8 mouse cellular contexts compared by ENCODE assay signal in the genomic region with DNA sequence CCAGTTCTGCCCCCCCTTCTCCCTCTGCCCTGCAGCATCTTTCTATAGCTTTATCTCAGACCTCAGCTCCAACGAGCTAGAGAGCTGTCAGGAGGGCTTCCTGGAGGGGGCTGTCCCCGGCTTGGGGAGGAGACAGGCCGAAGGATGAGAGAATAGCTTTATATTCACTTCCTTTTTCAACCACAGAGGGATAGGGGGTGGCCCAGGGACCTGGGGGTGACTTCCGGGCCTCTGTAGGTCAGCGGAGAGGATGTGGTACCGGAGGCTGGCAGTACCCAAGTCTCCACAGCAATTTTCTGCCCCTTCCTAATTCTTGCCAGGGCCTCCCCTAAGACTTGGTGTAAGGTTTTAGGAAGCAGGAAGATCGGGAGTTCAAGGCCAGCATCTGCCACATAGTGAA. TPM values are rescaled to one million over a fixed set of nuclear protein-coding genes. Genes with fewer than 3 reads are reported as not detected.
DNase-seq lines count a peak whose midpoint lies in the region; ATAC-seq and TF ChIP-seq lines count a peak whose summit lies in the region.

No protein-coding gene starts in this region.

- WGBS in heart, adult 2 months, result 58% methylated on average over 7 of the region's 7 CpGs
- 5% methylated on average over 7 of the region's 7 CpGs for WGBS in bone marrow, adult 2 months
- 16% methylated on average over 7 of the region's 7 CpGs for WGBS in liver, embryonic 14.5 days (ENCODE audit: insufficient replicate concordance)
- 3% methylated on average over 7 of the region's 7 CpGs for WGBS in spleen, adult 2 months
- WGBS in kidney, embryonic 16.5 days, result 75% methylated on average over 7 of the region's 7 CpGs

- H3K27ac ChIP-seq in heart, adult 2 months, result peak overlapping the region; percentile 28
- peak overlapping the region; percentile 85 for H3K27ac ChIP-seq in bone marrow, adult 2 months (ENCODE audit: control insufficient read depth, insufficient read depth, low read depth, low read length, poor library complexity)
- H3K27ac ChIP-seq in liver, embryonic 14.5 days, result peak overlapping the region; percentile 88
- peak overlapping the region; percentile 82 for H3K27ac ChIP-seq in spleen, adult 2 months (ENCODE audit: insufficient read depth, low read length)
- no peak overlapping the region for H3K27ac ChIP-seq in kidney, embryonic 16.5 days (ENCODE audit: low read length)

- peak overlapping the region; percentile 97 for H3K4me2 ChIP-seq in liver, embryonic 14.5 days (ENCODE audit: low read depth)
- no peak overlapping the region for H3K4me2 ChIP-seq in kidney, embryonic 16.5 days (replicated peaks; ENCODE audit: low read depth, low read length)

- H3K36me3 ChIP-seq in heart, adult 2 months (ENCODE audit: control insufficient read depth, insufficient read depth, low read length), result no peaks in the 10 kb centered on the region
- peaks cover 2% of the 10 kb centered on the region; the same call in 1 of the 2 replicates for H3K36me3 ChIP-seq in liver, embryonic 14.5 days (replicated peaks; ENCODE audit: control insufficient read depth, insufficient read depth, low read depth)
- H3K36me3 ChIP-seq in spleen, adult 2 months (ENCODE audit: control insufficient read depth, insufficient read depth, low read length), result peaks cover 4% of the 10 kb centered on the region
- H3K36me3 ChIP-seq in kidney, embryonic 16.5 days (ENCODE audit: insufficient read depth, low read length), result peaks cover 7% of the 10 kb centered on the region; the same call in 1 of the 2 replicates

- H3K9ac ChIP-seq in heart, adult 2 months (ENCODE audit: low read depth, low read length), result no peak overlapping the region
- H3K9ac ChIP-seq in liver, embryonic 14.5 days (replicated peaks), result no peak overlapping the region
- H3K9ac ChIP-seq in kidney, embryonic 16.5 days (replicated peaks; ENCODE audit: low read length), result no peak overlapping the region

- H3K4me3 ChIP-seq in heart, adult 2 months, result no peak overlapping the region
- peak overlapping the region; percentile 14 for H3K4me3 ChIP-seq in bone marrow, adult 2 months (replicated peaks; ENCODE audit: control insufficient read depth, low read depth, low read length)
- peak overlapping the region in 1 of 2 experiments; percentile 12; a peak in 1 of 4 replicates for H3K4me3 ChIP-seq in liver, embryonic 14.5 days (ENCODE audit: insufficient read depth in 1 of 2, low read depth in 2 of 2, low read length in 2 of 2)
- no peak overlapping the region; the same call in 1 of the 2 replicates for H3K4me3 ChIP-seq in spleen, adult 2 months (ENCODE audit: extremely low read depth, insufficient read depth, insufficient read length)
- H3K4me3 ChIP-seq in kidney, embryonic 16.5 days (ENCODE audit: low read length), result no peak overlapping the region

- no peak for TF ChIP-seq EP300 in heart, adult 2 months (IDR thresholded peaks at IDR 0.05; ENCODE audit: insufficient read depth, low read depth, low read length)
- no peak for TF ChIP-seq EP300 in liver, embryonic 14.5 days (IDR thresholded peaks at IDR 0.05; ENCODE audit: low read depth)

- peak in 1 of 2 experiments; percentile 50 for DNase-seq in heart, adult 2 months
- DNase-seq in heart, postnatal 4 days, result no peak
- DNase-seq in liver, embryonic 14.5 days (ENCODE audit: low read depth in 3 of 3, low spot score in 3 of 3), result no peak
- peak; percentile 52 to 77 for DNase-seq in spleen, adult 2 months (ENCODE audit: low read depth in 1 of 2, low spot score in 2 of 2)
- no peak for DNase-seq in layer of hippocampus, adult 9-10 months (ENCODE audit: low spot score)
- DNase-seq in gastrocnemius, adult 8-10 months (ENCODE audit: low spot score in 2 of 2), result no peak

- TF ChIP-seq CTCF in heart, adult 2 months (IDR thresholded peaks at IDR 0.05), result no peak
- TF ChIP-seq CTCF in bone marrow, adult 2 months (IDR thresholded peaks at IDR 0.05; ENCODE audit: control insufficient read depth, insufficient read depth, low read length), result no peak
- no peak for TF ChIP-seq CTCF in liver, embryonic 14.5 days (IDR thresholded peaks at IDR 0.05; ENCODE audit: low read depth)
- TF ChIP-seq CTCF in spleen, adult 2 months (IDR thresholded peaks at IDR 0.05; ENCODE audit: extremely low read depth, insufficient read depth, insufficient read length, insufficient replicate concordance), result no peak

- ATAC-seq in liver, embryonic 14.5 days (ENCODE audit: insufficient read depth), result no peak
- ATAC-seq in kidney, embryonic 16.5 days (ENCODE audit: low FRiP score, low TSS enrichment), result no peak

- intact Hi-C loops in heart, adult 2 months (cut with DNase I), result loop anchor here (5.0 kb wide), 2 partner anchors 44 to 84 kb away; a partner anchor contains a TSS

- no peaks in the 10 kb centered on the region for H3K79me2 ChIP-seq in heart, adult 2 months (replicated peaks; ENCODE audit: control insufficient read depth, insufficient read depth, low read length)

- no peak for TF ChIP-seq POLR2A in heart, adult 2 months (IDR thresholded peaks at IDR 0.05; ENCODE audit: insufficient read depth, low read depth, low read length)
- TF ChIP-seq POLR2A in bone marrow, adult 2 months (IDR thresholded peaks at IDR 0.05; ENCODE audit: borderline replicate concordance, control insufficient read depth, low read depth, low read length), result no peak
- TF ChIP-seq POLR2A in spleen, adult 2 months (IDR thresholded peaks at IDR 0.05; ENCODE audit: low read depth, low read length), result no peak

- peaks cover 10% of the 10 kb centered on the region for H3K4me1 ChIP-seq in heart, adult 2 months (ENCODE audit: control insufficient read depth, insufficient read depth, low read length)
- peaks cover 8% of the 10 kb centered on the region for H3K4me1 ChIP-seq in bone marrow, adult 2 months (ENCODE audit: control insufficient read depth, insufficient read depth, low read length)
- peaks cover 28 to 40% of the 10 kb centered on the region in 2 experiments for H3K4me1 ChIP-seq in liver, embryonic 14.5 days (replicated peaks; ENCODE audit: control insufficient read depth in 2 of 2, insufficient read depth in 2 of 2, low read length in 1 of 2)
- peaks cover 49% of the 10 kb centered on the region for H3K4me1 ChIP-seq in spleen, adult 2 months (ENCODE audit: control insufficient read depth, insufficient read depth, insufficient read length)
- peaks cover 37% of the 10 kb centered on the region for H3K4me1 ChIP-seq in kidney, embryonic 16.5 days (ENCODE audit: insufficient read depth, low read length)

- no peaks in the 10 kb centered on the region for H3K9me3 ChIP-seq in liver, embryonic 14.5 days (ENCODE audit: control insufficient read depth, low read length)
- H3K9me3 ChIP-seq in kidney, embryonic 16.5 days (ENCODE audit: low read length), result no peaks in the 10 kb centered on the region

- no peaks in the 10 kb centered on the region for H3K27me3 ChIP-seq in heart, adult 2 months (ENCODE audit: control insufficient read depth, insufficient read depth, low read length)
- H3K27me3 ChIP-seq in liver, embryonic 14.5 days (ENCODE audit: control insufficient read depth, insufficient read depth, low read length), result no peaks in the 10 kb centered on the region
- no peaks in the 10 kb centered on the region for H3K27me3 ChIP-seq in spleen, adult 2 months (ENCODE audit: control insufficient read depth, insufficient read depth, low read length)
- H3K27me3 ChIP-seq in kidney, embryonic 16.5 days (ENCODE audit: insufficient read depth, low read length), result no peaks in the 10 kb centered on the region

RNA-seq across cellular contexts. Expression of a gene that starts 2.5 kb away (rescaled TPM):
- total RNA-seq in heart, adult 2 months (2021), result 1 to 10 TPM; 4.6 to 4.9 TPM
- 16.8 and 17.8 TPM in 2 replicates for polyA plus RNA-seq in heart, adult 2 months (2012; rRNA removed)
- total RNA-seq in heart, postnatal 4 days (2021), result 10 to 100 TPM; 13.5 to 14.6 TPM
- 35.6 and 71.9 TPM in 2 replicates for polyA plus RNA-seq in bone marrow, adult 2 months (2011; ENCODE audit: insufficient read depth, insufficient read length, low replicate concordance, missing spikeins)
- polyA plus RNA-seq in liver, embryonic 14.5 days (2012; rRNA removed), result 33.5 and 40.3 TPM in 2 replicates
- 20.9 and 25.2 TPM in 2 replicates for polyA plus RNA-seq in liver, embryonic 14.5 days (2014; fragmentation: Nextera tagmentation; extraction: Ambion mirVana)
- 66.6 and 81.6 TPM in 2 replicates for polyA plus RNA-seq in spleen, adult 2 months (2012; rRNA removed)
- polyA plus RNA-seq in kidney, embryonic 16.5 days (2015; fragmentation: Nextera tagmentation; extraction: Ambion mirVana), result 39.4 and 42.3 TPM in 2 replicates
- total RNA-seq in gastrocnemius, adult 8-10 months (2022), result 10 to 100 TPM in 1 of 4 experiments, 1 to 10 TPM in 3; 5.3 to 14.9 (median 8.4) TPM

RNA-seq across cellular contexts. Expression of a gene that starts 17.6 kb away (rescaled TPM):
- total RNA-seq in heart, adult 2 months (2021), result 10 to 100 TPM; 20.7 to 25.4 TPM
- polyA plus RNA-seq in heart, adult 2 months (2012; rRNA removed), result 39.7 and 47.1 TPM in 2 replicates
- 10 to 100 TPM; 27.0 to 27.2 TPM for total RNA-seq in heart, postnatal 4 days (2021)
- polyA plus RNA-seq in bone marrow, adult 2 months (2011; ENCODE audit: insufficient read depth, insufficient read length, low replicate concordance, missing spikeins), result 7.3 and 16.7 TPM in 2 replicates
- polyA plus RNA-seq in liver, embryonic 14.5 days (2012; rRNA removed), result 19.6 and 22.0 TPM in 2 replicates
- 23.5 and 26.1 TPM in 2 replicates for polyA plus RNA-seq in liver, embryonic 14.5 days (2014; fragmentation: Nextera tagmentation; extraction: Ambion mirVana)
- 66.7 and 81.9 TPM in 2 replicates for polyA plus RNA-seq in spleen, adult 2 months (2012; rRNA removed)
- 97.0 and 100 TPM in 2 replicates for polyA plus RNA-seq in kidney, embryonic 16.5 days (2015; fragmentation: Nextera tagmentation; extraction: Ambion mirVana)
- 10 to 100 TPM; 19.1 to 25.1 (median 21.3) TPM for total RNA-seq in gastrocnemius, adult 8-10 months (2022)

RNA-seq across cellular contexts. Expression of a gene that starts 23.0 kb away (rescaled TPM):
- total RNA-seq in heart, adult 2 months (2021), result under 1 TPM; 0.73 to 0.80 TPM
- 0.45 and 0.56 TPM in 2 replicates for polyA plus RNA-seq in heart, adult 2 months (2012; rRNA removed)
- total RNA-seq in heart, postnatal 4 days (2021), result 1 to 10 TPM; 3.3 to 3.6 TPM
- 2.9 and 8.4 TPM in 2 replicates for polyA plus RNA-seq in bone marrow, adult 2 months (2011; ENCODE audit: insufficient read depth, insufficient read length, low replicate concordance, missing spikeins)
- polyA plus RNA-seq in liver, embryonic 14.5 days (2012; rRNA removed), result 4.2 TPM in 2 replicates
- polyA plus RNA-seq in liver, embryonic 14.5 days (2014; fragmentation: Nextera tagmentation; extraction: Ambion mirVana), result 6.0 and 6.6 TPM in 2 replicates
- 3.6 and 4.4 TPM in 2 replicates for polyA plus RNA-seq in spleen, adult 2 months (2012; rRNA removed)
- 8.3 and 10.2 TPM in 2 replicates for polyA plus RNA-seq in kidney, embryonic 16.5 days (2015; fragmentation: Nextera tagmentation; extraction: Ambion mirVana)
- 1 to 10 TPM; 1.5 to 2.2 (median 1.7) TPM for total RNA-seq in gastrocnemius, adult 8-10 months (2022)

RNA-seq across cellular contexts. Expression of a gene that starts 40.6 kb away (rescaled TPM):
- not detected for total RNA-seq in heart, adult 2 months (2021)
- not detected in 2 replicates for polyA plus RNA-seq in heart, adult 2 months (2012; rRNA removed)
- not detected for total RNA-seq in heart, postnatal 4 days (2021)
- polyA plus RNA-seq in bone marrow, adult 2 months (2011; ENCODE audit: insufficient read depth, insufficient read length, low replicate concordance, missing spikeins), result not detected in 2 replicates
- not detected in 2 replicates for polyA plus RNA-seq in liver, embryonic 14.5 days (2012; rRNA removed)
- polyA plus RNA-seq in liver, embryonic 14.5 days (2014; fragmentation: Nextera tagmentation; extraction: Ambion mirVana), result not detected in 2 replicates
- polyA plus RNA-seq in spleen, adult 2 months (2012; rRNA removed), result not detected in 2 replicates
- 0.05 TPM in 1 of 2 replicates, not detected in the other for polyA plus RNA-seq in kidney, embryonic 16.5 days (2015; fragmentation: Nextera tagmentation; extraction: Ambion mirVana)
- total RNA-seq in gastrocnemius, adult 8-10 months (2022), result not detected

RNA-seq across cellular contexts. Expression of a gene that starts 44.5 kb away (rescaled TPM):
- under 1 TPM; 0.27 to 0.42 TPM for total RNA-seq in heart, adult 2 months (2021)
- 0.64 and 0.94 TPM in 2 replicates for polyA plus RNA-seq in heart, adult 2 months (2012; rRNA removed)
- 10 to 100 TPM; 32.6 to 33.2 TPM for total RNA-seq in heart, postnatal 4 days (2021)
- polyA plus RNA-seq in bone marrow, adult 2 months (2011; ENCODE audit: insufficient read depth, insufficient read length, low replicate concordance, missing spikeins), result 70.4 and 91.6 TPM in 2 replicates
- polyA plus RNA-seq in liver, embryonic 14.5 days (2012; rRNA removed), result 27.8 and 39.7 TPM in 2 replicates
- polyA plus RNA-seq in liver, embryonic 14.5 days (2014; fragmentation: Nextera tagmentation; extraction: Ambion mirVana), result 27.6 and 31.5 TPM in 2 replicates
- polyA plus RNA-seq in spleen, adult 2 months (2012; rRNA removed), result 7.2 and 10.2 TPM in 2 replicates
- 41.7 and 48.6 TPM in 2 replicates for polyA plus RNA-seq in kidney, embryonic 16.5 days (2015; fragmentation: Nextera tagmentation; extraction: Ambion mirVana)
- total RNA-seq in gastrocnemius, adult 8-10 months (2022), result 1 to 10 TPM; 2.2 to 2.8 (median 2.6) TPM

Comparison
In these comparisons a context has a peak if more than half of its experiments do, and no peak if none do; other contexts are left out.
1. DNase-seq: peak in spleen, adult 2 months (2 of 2); none in heart, postnatal 4 days (single experiment), liver, embryonic 14.5 days (0 of 3), layer of hippocampus, adult 9-10 months (single experiment) and gastrocnemius, adult 8-10 months (0 of 2).